Mouse (Mus musculus) brown adipose tissue, adult 24 weeks (tissue): Measurements from ENCODE around the gene Zfhx3. TPM values are rescaled to one million over a fixed set of nuclear protein-coding genes. Genes with fewer than 3 reads are reported as not detected.

Experiments
- H3K27ac ChIP-seq: fragments of 200-500 bp; replicated peaks from 2 replicates; pipeline ENCODE4 v1.5.1; 2012; ENCODE audit warnings: low read depth, mild to moderate bottlenecking, low read length
- H3K4me1 ChIP-seq: fragments of 200-500 bp; 2 replicates; pipeline ENCODE4 v1.6.1; 2012; ENCODE audit warnings: low read length, mixed read lengths; ENCODE audit not compliant: control insufficient read depth, insufficient read depth, insufficient read length
- H3K4me3 ChIP-seq: fragments of 200-500 bp; 2 replicates; pipeline ENCODE4 v1.5.1; 2012; ENCODE audit warnings: low read depth, mild to moderate bottlenecking, low read length, moderate library complexity; ENCODE audit not compliant: insufficient read depth
- polyA plus RNA-seq: library from polyadenylated mRNA; stranded (reverse); fragments of >200 nt; gene quantifications from 2 replicates; pipeline ENCODE4 v1.2.4, GENCODE M21; 2012; ENCODE audit not compliant: missing spikeins, insufficient read depth, insufficient read length

Zfhx3 gene
- polyA plus RNA-seq, 1 experiment: 5.2 TPM

DNA sequence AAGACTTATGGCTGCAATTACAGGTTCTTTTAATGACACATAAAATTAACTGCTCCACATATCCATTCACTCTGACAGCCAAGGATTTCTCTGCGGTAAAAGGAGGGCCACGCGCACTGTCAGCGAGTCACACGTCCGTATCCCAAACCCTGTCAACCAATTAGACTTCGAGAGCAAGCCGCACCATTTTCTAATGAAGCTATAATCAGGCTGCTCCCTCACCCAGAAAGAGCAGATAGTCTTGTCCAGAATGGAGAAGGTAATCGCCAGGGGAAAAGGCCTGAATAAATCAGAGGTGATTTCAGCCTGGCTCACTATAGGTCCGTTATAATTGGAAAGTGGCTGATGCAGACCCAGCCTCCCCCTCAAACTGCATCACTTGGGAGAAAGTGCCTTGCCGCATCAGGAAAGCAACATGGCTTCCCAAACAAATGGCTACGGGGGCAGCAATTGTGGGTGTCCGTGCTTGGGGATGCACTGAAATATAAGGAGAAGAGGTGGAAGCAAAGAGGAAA is 494.9 kb downstream of the Zfhx3 start:
- Histone ChIP-seq H3K4me3 (no peak overlapping the region), H3K4me1 (no peaks in the 10 kb centered on the region), H3K27ac (no peak overlapping the region)

- Histone ChIP-seq H3K4me1 (no peaks in the 10 kb centered on the region), H3K27ac (no peak overlapping the region), H3K4me3 (no peak overlapping the region)
Measured at GRCm38 (mm10) chr8:108440476-108440875, 498.0 kb downstream of the Zfhx3 start.

GRCm38 (mm10) chr8:108450847-108451246 is 508.4 kb downstream of the Zfhx3 start:
- Histone ChIP-seq H3K27ac (no peak overlapping the region), H3K4me3 (no peak overlapping the region), H3K4me1 (no peaks in the 10 kb centered on the region)

DNA sequence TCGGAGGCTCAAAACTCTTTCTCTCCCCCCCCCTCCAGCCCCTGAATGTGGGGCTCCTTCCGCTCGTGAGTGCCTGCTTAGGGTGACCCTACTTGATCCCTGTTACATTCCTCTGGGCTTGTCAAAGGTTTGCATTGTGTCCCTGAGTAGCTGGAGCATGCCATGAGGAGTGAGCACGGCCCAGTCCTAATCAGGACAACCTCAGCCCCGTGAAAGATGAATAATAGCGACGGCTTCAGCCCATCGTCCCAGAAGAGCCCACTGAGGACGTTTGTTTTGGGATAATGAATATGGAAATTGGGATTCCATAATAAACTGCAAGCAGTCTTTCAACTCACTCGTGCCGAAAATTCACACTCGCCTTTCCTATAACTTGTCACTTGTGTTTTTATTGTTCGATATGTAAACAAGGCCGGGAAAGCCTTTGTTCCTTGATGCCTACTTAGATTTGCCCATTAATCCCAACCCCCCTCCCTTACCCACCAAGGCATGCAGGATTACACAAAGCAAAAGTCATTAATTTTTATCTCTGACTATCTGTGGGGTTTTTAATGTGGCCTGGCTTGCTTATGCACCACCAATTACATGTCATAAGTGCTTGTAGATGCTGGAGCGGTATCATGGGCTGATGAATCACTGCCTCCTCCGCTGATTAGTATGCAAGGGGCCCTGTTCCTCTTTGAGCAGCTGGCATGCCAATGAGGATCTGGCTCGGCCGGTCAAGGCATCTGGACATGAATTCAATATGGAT is 512.3 kb downstream of the Zfhx3 start:
- no peak overlapping the region for H3K27ac ChIP-seq
- no peaks in the 10 kb centered on the region for H3K4me1 ChIP-seq
- no peak overlapping the region for H3K4me3 ChIP-seq

DNA sequence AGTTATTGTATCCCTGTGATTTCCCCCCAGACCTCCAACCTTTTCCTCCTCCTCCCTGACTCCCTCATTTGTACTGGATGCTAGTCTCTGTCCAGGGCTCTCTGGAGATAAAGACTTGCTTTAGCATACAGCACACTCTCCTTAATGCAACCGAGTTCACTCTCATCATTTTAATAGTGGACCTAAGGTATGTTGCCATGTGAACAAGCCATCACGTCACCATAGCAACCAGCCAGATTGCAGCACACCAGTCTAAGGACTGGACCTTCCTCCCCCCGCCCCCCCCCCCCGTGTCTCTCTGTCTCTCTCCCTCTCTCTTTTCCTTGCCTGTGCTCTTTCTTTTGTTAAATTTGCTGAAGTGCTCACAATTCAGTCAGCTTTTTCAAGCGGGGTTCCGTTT is 524.2 kb downstream of the Zfhx3 start:
- no peak overlapping the region for H3K27ac ChIP-seq
- no peak overlapping the region for H3K4me3 ChIP-seq
- no peaks in the 10 kb centered on the region for H3K4me1 ChIP-seq

DNA sequence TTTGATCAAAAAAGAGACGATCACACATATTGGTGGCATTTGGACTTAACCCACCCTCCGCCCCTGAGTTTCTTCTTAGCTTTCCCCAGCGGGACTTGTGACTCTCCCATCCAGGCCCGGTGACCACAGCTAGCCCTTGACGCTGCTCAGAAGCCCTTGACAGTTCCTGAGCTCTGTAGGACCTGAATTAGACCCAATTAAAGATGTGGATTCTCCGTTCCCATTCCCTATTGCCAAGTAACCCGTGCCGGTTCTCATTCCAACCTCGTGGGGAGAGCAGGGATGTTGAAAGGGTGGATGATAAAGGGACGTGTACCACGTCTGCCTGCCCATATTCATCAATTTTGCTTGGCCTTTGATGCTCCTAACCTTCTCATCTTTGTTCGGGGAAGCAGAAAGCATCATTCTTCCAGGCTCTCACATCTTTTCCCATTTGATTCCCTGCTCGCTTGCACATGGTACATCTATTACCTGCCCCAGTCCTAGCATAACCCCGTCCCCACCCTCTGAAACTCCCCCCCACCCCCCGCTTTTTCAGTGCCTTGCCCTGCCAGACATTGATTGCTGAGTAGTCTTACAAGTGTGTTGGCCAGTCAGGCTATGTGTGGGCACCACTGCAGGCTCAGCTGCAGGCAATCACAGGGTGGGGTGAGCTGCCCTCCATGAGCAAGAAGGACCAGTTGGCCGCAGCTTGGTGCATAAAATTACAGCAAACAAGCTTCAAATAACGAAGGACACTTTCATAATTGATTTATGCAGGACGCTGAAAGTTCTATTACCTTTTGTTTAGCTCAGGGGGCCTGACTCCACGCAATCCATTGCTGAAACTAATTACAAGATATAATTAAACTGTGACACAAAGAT is 525.0 kb downstream of the Zfhx3 start:
- H3K4me1 ChIP-seq: no peaks in the 10 kb centered on the region
- H3K27ac ChIP-seq: no peak overlapping the region
- H3K4me3 ChIP-seq: no peak overlapping the region

DNA sequence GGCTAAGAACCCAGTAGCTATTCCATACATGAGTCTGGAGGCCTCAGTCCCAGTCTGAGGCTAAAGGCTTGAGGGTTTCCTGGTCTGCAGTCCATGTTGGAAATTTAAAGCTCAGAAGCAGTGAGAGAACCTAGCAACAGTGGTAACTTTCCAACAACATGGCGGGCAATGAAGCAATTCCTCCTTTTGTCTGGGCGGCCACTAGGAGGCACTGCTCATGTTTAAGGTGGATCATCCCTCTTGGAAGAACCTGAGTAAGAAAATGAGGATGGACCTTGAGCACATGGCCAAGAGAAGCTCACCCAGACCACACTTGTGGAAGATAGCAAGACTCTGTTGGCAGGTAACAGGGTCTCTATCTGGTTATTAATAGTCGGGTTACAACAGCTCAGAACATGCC is 527.8 kb downstream of the Zfhx3 start:
- Histone ChIP-seq H3K27ac (no peak overlapping the region), H3K4me1 (no peaks in the 10 kb centered on the region), H3K4me3 (no peak overlapping the region)

DNA sequence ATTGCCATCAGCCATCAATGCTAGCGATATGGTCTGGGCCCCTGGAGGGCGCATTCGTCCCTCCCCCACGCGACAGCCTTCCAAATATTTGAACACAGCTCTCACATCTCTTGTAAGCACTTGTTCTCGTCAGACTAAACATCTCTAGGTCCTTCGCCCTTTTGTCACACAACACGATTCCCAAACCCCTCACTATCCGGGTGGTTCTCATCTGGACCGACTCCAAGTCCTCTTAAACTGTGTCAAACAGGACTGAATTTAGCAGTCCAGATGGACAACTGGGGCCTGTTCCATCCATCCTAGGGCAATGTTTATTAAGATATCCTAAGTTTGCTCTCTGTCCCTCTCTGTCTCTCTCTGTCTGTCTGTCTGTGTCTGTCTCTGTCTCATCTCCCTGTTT is 532.1 kb downstream of the Zfhx3 start:
- Histone ChIP-seq H3K4me3 (no peak overlapping the region), H3K4me1 (no peaks in the 10 kb centered on the region), H3K27ac (no peak overlapping the region)

GRCm38 (mm10) chr8:108478131-108478530 is 535.7 kb downstream of the Zfhx3 start:
- Histone ChIP-seq H3K4me3 (no peak overlapping the region), H3K4me1 (no peaks in the 10 kb centered on the region), H3K27ac (no peak overlapping the region)

DNA sequence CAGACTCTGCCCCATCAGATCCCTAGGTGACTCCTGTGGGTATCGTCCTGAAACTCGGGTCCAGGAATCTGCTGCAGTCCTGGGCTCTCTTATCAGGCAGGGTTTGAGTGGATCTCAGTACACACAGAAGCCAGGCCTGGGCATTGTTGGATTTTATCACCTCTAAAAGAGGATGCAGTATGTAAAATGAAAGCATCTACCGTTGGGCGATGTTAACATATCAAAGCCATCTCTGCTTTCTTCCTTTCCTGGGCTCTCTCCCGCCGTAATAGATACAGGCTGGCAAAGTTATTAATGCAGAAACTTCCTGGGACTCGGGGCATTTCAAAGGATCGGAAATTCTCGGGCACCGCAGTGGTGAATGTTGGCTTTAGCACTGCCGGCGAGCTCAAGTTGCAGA is 537.7 kb downstream of the Zfhx3 start:
- Histone ChIP-seq H3K4me3 (no peak overlapping the region), H3K27ac (no peak overlapping the region), H3K4me1 (no peaks in the 10 kb centered on the region)

GRCm38 (mm10) chr8:108481167-108481815 is 538.8 kb downstream of the Zfhx3 start:
- Histone ChIP-seq H3K4me1 (no peaks in the 10 kb centered on the region), H3K4me3 (no peak overlapping the region), H3K27ac (no peak overlapping the region)

- Histone ChIP-seq H3K27ac (no peak overlapping the region), H3K4me3 (no peak overlapping the region), H3K4me1 (no peaks in the 10 kb centered on the region)
Measured at GRCm38 (mm10) chr8:108496101-108496500, 553.7 kb downstream of the Zfhx3 start.

GRCm38 (mm10) chr8:108506779-108507178 is 564.3 kb downstream of the Zfhx3 start:
- no peak overlapping the region for H3K4me3 ChIP-seq
- no peak overlapping the region for H3K27ac ChIP-seq
- no peaks in the 10 kb centered on the region for H3K4me1 ChIP-seq

DNA sequence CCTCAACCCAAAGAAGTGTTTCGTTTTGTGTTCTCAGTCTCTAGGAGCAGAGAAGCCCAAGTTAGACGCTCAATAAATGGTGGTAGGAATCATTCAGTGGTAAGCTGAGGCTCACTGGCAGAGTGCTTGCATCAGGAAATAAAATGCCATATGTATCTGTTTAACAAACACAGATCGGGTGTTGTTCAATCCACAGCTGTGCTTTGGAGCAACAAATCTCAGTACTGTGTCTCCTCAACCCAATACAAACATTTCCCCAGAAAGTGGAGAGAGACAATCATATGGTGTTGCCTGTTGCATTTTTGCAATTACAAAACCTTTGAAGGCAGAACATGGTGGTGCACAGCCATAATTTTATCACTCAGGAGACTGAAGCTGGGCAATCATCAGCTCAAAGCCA is 565.3 kb downstream of the Zfhx3 start:
- H3K4me1 ChIP-seq: no peaks in the 10 kb centered on the region
- no peak overlapping the region for H3K27ac ChIP-seq

GRCm38 (mm10) chr8:108510641-108511325 is 568.3 kb downstream of the Zfhx3 start:
- H3K4me1 ChIP-seq: no peaks in the 10 kb centered on the region
- H3K27ac ChIP-seq: no peak overlapping the region
- no peak overlapping the region for H3K4me3 ChIP-seq

More for the DNA sequence above, 565.3 kb downstream of the Zfhx3 start:
- H3K4me3 ChIP-seq: no peak overlapping the region
